Mouse (Mus musculus) urinary bladder, postnatal 10 days (tissue): ENCODE measurements around the gene Serp2.
"Not testable (repeated sequence)": the region's sequence is repeated elsewhere in the genome, so short reads cannot be mapped to it uniquely, and the experiment has no call there.

Experiments used
- DNase-seq: peaks from one replicate; pipeline ENCODE4 v3.0.0; 2022; ENCODE audit warnings: low spot score

Gene Serp2

DNA sequence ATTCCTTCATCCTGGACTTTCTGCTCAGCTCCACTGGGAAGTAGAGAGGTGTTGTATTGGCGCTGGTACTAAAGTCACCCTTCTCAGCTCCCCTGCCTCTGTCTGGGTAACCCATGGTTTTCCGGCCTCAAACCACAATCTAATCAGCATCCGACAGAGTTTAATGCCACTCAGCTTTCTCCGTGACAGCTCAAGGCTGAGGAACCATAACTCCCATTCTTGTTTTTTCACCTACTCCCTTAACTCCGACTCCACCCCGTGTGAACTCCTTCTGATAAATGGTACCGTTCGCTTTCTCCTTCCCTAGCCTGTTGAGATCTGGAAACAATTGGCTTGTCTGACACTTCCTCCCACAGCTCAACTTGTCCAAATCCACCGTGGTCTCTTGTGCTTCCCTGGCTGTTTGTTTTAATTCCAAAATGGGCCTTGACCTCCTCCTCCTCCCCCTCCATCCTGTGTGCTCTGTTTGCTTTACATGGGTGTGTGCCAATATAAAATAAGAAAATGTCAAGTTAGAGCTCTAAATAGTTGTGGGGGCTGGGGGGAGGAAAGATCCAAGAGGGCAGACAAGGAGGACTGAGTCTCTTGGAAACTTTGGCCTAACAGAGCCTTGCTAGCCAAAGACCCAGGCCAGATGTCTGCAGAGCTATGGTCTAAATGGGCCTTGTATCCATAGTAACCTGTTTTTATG, 12.7 kb upstream of the Serp2 start:
- DNase-seq, result no peak

DNA sequence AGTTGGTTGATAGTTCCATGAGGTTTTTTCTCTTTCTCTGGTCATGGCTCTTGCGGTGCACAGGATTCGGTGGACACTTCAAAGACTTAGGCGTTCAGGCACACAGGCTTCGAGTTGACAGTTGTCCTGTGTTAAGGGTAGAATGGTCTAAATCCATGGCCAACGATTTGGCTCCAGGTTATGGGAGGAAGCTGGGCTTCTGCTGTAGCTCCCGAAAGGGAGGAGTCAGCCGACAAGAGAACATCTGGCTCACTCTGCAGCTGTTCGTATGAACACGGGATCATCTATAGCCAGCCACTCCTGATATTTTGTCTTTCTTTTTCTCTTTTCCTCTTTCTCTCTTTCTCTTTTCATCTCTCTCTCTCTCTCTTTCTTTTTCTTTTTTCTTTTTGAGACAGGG, 11.9 kb upstream of the Serp2 start:
- DNase-seq, result no peak

GRCm38 (mm10) chr14:76567280-76567679, 10.6 kb upstream of the Serp2 start:
- no peak for DNase-seq

GRCm38 (mm10) chr14:76566711-76567110, 10.0 kb upstream of the Serp2 start:
- no peak for DNase-seq

GRCm38 (mm10) chr14:76566193-76566592, 9.5 kb upstream of the Serp2 start:
- no peak for DNase-seq

GRCm38 (mm10) chr14:76559208-76559607, 2.5 kb upstream of the Serp2 start:
- no peak for DNase-seq

GRCm38 (mm10) chr14:76558171-76558570, 1.5 kb upstream of the Serp2 start:
- DNase-seq, result not testable (repeated sequence)

DNA sequence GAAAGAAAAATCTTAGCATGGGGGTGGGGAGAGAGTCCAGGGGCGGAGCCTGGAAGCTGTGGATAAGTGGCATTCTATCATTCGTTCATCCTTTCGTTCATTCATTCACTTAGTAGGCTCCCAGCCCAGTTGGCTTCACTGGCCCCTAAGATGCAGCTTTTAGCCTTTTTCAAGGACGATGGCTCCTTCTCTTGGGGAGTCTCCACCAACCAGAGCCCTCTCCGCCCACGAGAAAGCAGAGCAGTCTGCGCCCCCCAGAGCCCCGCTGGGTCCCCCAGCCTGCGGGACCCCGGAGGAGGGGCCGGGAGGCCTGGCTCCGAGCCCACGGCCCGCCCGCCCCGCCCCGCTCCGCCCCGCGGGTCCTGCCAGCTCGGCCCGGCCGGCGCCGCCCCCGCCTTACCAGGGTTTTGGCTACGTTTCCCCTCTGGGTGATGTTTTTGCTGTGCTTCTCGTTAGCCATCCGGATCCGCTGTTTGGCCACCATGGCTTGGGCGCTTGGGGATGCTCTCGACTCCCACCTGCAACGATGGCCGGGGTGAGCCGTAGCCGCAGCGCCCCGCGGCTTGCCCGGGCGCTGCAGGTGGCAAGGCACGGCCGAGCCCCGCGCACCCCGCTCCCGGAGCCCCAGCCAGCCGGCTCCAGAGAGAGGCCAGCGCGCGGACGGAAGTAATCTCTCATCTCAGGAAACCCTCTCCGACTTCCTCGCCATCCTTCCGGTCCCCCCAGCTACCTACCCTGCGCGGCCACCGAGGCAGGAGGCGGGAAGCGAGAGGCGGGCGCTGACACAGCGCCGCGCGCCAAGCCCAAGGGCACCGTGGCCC, 448 bp downstream of the Serp2 start:
- DNase-seq, result no peak

GRCm38 (mm10) chr14:76555263-76556030, 1.2 kb downstream of the Serp2 start:
- DNase-seq, result no peak

DNA sequence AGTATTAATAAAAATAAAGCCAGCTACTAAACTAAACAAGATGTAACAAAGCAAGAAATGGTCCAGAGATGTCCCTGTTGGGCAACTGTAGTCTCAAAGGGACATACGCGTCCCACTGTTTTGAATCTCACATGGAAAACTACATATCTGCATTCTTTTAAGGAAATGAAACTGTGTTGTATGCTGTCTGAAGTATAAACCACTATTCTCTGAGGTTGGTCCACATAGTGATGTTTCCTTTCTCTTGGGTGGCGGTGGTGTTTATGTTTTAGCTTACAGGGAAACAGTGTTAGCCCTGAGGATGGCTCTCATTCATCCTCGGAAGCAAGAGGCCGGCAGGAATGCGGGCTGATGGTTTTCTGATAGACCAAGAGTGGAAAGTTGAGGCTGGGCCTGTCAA, 12.6 kb downstream of the Serp2 start:
- no peak for DNase-seq

GRCm38 (mm10) chr14:76541341-76541740, 15.3 kb downstream of the Serp2 start:
- no peak for DNase-seq

- DNase-seq, result no peak
Observed at GRCm38 (mm10) chr14:76540005-76540670, 16.6 kb downstream of the Serp2 start.

DNA sequence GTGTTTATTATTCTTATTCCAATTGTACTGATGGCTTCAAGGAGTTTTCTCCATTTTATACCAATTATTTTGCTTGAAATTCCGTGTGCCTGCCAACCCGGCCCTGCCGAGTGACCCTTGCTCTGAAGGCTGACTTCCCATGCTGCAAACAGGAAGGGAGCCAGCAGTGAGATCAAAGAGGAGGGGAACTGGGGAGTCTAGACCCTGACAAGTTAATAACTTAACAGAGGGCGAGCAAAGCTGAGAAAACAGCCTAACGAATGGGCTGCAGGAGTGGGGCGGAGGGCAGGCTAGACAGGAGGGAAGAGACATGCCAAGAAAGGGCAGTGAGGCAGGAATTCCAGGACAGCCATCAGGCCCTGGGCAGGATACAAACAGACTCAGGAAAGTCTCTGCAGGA, 19.8 kb downstream of the Serp2 start:
- no peak for DNase-seq

GRCm38 (mm10) chr14:76535096-76535495, 21.6 kb downstream of the Serp2 start:
- no peak for DNase-seq

DNA sequence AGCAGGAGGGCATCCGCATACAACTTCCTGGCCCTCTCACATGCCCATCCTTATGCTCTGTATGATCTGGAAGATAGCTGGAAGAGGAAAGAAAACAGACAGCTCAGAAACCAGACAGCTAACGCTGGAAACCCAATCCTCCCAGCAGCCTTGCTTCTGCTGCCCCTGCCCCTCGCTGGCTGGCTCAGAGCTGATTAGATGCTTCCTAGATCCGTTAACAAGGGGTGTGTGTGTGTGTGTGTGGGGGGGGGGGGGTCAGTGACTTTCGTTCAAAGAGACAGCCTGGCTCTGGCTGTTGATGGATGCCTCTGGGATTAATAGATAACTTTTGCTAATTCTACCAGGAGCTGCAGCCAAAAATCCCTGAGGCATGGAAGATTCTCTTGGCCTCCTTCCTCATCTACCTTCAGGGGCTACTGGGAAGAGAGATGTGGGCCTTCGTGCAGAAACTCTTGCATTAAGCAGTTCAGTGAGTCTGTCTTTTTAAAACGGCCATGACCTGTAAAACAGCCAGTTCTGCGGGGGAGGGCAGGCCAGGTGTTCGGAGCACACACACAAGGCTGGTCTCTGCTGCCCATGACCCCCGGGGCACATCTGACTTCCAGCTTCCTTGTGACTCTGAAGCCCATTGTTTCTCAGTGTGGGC, 23.4 kb downstream of the Serp2 start:
- no peak for DNase-seq

DNA sequence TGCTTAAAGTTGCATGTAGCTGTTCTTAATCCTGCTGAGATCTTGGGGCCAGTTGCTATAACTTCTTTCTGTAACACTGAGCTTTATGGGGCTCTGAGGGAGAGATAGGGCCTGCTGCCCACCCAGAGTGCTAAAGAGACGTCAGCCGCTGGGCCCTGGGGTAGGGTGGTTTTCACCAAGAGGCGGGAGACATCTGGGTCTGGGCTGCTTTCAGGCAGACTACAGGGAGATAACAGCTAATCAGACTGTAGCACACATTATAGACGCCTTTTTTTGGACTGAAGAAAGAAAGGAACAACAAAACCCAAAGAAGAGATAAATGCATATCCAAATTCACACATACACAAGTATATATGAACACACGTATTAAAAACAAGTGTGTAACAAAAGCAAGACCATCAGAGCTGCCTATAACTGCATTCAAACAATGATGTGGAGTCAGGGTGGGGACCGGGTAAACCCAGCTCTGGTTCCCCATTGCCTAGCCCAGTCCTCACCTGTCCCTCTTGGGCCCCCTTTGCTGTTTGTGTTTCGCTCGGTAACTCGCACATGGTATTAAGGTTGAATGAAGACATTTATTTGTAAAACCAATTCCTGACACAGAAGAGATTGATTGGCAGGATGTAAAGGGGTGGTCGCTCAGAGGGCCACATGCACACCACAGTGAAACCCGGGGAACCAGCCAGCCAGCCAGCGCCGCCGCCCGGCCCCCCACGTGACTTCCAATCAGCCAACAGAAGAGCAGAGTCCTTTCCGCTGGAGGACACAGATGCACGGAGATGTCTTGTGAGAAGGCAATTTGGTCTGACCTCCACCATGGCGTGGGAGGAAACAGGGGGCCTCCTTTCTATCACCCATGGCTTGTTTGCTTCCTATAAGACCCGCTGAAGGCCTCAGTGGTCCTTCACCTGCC, 24.2 kb downstream of the Serp2 start:
- DNase-seq, result no peak

DNA sequence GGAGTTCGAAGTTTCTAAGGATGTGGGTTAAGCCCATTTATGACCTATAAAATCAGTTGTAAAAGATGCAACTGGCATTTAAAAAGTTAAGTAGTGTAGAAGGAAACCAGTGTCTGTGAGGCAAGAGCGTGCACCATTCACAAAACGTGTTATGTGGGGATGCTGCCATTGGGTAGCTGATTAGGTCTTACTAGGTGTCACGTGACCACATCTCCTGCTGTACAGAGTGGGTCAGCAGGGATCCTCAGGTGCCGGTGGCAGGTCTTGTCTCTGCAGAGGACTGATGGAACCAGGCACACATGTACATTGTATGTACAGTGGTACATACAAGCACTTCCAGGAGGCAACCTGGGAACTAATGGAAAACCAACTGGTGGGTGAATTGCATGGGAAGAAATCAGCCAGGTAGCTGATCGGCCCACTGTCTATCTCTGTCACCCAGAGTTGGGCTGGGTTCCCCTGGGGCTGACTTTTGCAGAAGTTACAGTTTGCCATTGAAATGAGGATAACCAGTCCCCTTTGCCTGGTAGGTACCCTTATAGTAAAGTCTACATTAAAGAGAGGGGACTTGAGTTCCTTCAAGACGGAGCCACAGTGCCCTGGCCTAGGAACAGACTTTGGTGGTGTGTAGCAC, 25.5 kb downstream of the Serp2 start:
- no peak for DNase-seq

- no peak for DNase-seq
Observed at GRCm38 (mm10) chr14:76528641-76529040, 28.0 kb downstream of the Serp2 start.

- DNase-seq, result no peak
Observed at GRCm38 (mm10) chr14:76527758-76528313, 28.9 kb downstream of the Serp2 start.
